Mouse (Mus musculus): ENCODE measurements around the gene Dpp7.

The Dpp7 gene

DNA sequence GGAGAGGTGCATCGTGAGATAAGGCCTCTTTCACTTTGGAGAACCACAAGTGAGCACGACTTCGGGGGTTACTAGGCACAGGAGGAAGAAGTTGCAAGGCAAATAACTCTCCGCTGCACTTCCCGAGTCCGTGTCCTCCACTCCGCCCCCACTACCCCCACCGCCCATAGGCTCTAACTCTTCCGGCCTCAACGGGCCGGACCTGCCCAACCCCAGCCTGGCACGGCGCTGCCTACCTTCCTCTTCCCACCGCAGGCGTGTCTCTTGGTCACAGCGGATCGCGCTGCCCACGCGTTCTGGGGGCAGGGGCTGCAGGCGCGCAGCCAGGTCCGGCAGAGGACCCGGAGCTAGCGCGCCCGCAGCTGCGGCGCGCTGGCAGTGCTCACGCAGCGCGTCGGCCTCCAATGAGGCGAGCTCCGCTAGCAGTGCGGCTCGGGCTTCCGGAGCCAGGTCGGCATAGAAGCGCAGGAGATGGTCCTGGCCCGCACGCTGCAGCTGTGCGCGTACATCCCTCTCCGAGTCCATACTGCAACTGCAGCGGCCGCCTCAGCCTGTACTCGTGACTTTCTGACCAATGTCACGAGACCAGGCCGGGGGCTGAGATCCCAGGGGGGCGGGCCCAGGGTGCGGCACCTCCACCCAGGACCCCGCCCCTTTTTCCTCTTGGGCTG is 9.1 kb upstream of the Dpp7 start, which contains the start of gene Uap1l1:
Gene Uap1l1 (minus strand): TSS at position 592 of the 671 bp plus-strand sequence.
- peak; percentile 89 for DNase-seq (ENCODE audit: low read depth)

DNA sequence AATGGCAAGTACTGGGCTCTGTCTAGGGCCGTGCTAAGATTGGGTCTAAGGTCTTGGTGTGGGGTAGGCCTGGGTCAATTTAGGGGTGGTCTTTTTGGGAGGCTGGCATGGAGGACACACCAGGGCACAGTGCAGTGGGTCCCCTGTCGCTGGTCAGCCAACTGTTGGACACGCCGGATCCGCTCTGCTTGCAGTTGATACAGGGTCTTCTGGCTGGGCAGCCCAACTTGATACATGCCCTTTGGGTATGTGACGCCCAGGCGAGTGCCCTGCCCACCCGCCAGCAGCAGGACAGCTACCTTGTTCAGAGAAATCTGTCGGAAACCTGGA is 8.6 kb upstream of the Dpp7 start:
- no peak for DNase-seq (ENCODE audit: low read depth)

DNA sequence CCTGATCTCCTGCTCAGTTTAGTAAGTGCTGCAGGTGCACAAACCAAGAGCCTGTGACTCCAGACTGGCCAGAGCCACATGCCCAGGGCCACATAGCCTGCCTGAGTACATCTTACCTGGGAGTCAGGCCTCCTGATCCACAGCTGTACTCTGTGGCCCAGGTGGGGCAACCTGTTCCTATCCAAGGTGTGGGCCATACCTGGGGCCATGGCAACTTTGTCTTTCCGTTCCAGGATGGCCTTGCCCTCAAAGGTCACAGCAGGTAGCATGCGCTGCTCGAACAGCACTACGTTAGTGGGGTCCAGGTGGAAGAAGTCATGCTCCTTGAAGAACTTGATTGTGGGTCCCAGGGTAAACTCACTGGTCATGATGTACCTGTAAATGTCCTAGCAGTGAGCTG is 8.2 kb upstream of the Dpp7 start:
- DNase-seq (ENCODE audit: low read depth): no peak

DNA sequence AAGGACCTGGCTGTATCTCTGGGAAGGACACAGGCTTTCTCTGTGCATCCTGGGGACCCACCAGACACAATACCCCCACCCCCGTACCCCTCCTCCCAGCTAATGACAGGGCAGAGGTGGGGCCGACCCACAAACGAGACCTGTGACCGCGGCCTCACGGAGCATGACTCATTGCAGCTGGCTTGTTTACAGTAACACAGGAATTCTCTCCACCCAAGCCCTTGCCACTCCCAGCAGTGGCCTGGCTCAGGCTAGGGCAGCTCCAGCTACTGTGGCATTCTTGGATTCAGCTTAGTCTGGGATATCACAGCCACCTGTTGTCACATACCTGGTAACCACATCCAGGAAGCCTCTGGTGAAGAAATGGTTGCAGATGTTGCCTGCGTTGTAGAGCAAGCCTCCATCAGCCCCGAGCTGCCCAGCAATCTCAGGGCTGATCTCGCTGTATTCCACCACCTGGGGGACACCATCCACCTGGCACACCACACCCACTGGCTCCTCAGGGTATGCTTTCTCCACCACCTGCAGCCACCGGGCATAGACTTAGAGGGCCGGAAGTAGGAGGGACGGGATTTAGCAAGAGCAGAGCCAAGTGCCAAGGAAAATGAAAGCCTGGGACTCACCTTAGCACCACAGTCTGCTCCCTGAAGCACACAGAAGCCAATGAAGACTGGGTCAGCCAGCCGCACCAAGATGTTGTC is 7.5 kb upstream of the Dpp7 start:
- DNase-seq (ENCODE audit: low read depth): peak; percentile 24

DNA sequence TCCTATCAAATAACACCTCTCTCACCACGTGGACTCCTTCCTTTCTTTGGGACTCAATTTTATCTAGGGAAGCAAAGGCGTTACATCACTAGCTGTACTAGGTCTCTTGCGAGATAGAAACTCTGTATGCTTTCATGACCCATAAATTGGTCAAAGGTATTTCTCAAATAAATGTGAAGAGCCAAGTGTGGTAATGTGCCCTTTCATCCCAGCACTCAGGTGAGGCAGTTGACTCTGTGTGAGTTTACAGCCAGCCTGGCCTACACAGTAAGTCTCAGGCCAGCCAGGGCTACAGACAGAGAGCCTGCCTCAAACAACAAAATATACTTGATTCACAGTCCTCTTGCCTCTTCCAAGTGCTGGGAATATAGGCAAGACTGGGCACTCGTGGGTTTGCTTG is 3.7 kb upstream of the Dpp7 start:
- no peak for DNase-seq (ENCODE audit: low read depth)

DNA sequence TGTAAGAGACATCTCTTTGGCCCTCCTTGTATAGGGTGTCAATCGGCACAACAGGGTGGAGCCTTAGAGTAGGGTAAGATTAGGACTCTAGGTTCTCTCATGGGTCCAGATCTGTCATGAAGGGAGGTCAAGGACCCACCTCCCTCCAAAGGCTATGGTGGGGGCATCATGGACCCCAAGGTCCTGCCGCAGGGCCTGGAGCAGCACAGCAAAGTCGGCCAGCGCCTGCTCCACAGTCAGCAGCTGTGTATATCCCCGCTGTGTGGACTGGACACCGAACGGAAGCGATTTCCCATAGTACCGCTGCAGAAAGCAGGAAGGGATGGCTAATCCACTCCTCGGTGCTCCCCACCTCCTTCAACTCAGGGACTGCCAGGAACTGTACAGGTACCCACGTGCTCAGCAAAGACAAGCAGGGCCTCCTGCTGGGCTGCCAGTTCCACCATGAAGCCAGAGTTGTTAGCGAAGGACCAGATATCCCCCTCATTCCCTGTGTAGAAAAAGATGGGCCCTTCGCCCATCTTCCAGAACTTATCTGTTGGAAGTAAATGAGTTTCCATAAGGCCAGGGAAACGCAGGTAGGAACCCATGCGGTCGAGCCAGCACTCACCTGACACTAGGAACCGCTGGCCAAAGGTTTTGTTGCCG is 616 bp downstream of the Dpp7 start:
- no peak for DNase-seq (ENCODE audit: low read depth)

DNA sequence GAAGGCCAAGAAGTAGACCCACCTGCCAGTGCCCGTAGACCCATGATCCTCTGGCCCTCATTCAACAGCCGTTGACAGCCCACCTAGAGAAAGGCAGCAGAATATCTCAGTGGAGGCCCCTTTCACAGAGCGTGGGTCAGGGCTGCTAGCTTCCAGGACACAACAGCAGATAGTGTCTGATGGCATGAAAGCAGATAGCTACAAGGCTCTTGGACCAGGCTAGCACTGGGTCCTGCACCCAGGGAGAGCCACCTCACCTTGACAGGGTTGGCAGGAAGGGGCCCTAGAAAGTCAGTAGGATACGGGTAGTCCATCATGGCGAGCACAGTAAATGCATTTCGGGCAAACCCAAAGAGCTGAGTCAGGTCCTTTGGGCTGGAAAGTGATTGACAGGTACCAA is 1.9 kb downstream of the Dpp7 start:
- no peak for DNase-seq (ENCODE audit: low read depth)

DNA sequence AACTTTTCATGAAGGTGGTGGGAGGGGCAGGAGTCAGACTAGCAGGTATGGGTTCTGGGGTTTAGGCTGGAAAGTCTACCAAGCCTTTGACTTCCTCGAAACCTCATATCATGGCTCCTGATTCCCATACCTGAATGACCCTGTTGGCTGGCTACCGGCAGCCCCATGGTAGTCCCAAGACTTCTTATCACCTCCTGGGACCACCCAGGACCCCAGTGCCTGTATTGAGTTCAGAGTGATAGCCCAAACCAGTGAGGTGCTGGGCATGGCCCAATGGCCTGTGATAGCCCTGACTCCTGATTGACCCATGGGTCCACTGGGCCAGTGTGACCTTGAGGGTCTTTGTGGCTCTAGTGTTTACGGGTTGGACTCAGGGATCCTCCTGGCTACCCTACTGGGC is 5.5 kb downstream of the Dpp7 start:
- DNase-seq (ENCODE audit: low read depth): no peak

DNA sequence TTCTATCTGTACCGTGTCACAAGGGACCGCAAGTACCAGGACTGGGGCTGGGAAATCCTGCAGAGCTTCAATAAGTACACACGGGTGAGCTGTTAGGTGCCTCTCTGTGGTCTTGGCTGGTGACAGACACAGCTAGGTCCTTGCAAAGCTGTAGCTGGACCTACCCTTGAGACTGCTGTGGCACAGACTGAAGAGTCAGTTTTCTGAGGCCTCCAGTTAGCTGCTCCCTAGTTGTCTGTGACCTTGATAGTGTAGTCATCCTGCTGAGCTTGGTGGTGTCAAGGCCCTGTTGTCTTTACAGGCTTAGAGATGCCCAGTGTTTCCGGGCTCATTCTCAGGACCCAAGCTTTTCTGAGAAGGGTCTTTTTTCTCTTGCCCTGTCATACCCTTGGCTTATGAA is 6.7 kb downstream of the Dpp7 start:
- DNase-seq (ENCODE audit: low read depth): no peak

DNA sequence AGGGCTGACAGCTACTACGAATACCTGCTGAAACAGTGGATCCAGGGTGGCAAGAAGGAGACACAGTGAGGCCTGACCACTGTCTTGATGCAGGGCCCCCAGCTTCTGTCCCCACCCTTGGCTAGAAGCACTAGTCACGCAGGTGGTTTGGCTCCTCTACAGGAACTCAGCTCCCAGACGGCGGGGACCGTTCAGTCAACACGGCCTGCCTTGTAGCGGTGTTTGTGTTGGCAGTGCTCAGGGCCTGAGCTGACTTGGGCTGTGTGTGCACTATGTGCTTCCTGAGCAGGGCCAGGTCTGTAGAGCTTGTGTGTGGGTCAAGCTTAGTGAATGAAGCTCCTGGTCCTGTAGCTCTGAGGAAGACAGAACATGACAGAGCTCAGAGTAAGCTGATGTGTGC is 8.0 kb downstream of the Dpp7 start:
- DNase-seq (ENCODE audit: low read depth): no peak

DNA sequence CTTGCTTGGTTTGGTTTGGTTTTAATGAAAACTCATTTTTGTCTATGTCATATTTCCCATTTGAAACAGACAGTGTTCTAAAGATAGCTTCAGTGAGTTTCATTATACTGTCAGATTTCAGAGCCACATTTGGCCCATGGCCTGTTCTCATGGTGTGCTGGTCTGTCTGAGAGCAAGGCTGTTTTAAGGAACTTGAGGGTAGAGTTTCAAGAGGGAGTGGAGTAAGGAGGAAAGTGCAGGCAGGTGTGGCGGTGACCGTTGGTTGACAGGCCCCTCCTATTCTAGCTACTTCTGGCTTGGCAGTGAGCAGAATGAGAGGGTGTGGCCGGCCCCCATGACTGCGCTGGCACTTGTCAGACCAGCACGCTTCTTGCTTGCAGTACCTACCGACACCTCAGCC is 17.9 kb downstream of the Dpp7 start:
- no peak for DNase-seq (ENCODE audit: low read depth)

DNA sequence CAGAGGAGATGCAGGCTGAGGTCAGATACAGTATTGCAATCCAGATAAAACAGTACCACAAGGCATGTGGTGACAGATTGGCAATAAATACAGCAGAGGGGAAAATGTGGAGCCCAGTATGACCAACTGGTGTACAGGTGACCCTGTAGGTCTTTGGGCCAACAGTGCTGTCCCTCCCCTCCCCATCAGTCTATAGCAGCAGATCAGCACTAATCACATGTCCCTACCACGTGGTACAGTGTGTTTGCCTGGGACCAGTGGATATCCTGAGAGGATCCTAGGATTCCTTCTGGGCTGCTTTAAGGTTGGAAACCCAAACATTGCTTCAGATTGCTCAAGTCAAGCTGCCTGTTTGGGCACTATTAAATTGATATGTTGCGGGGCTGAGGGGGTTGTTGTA is 22.6 kb downstream of the Dpp7 start:
- DNase-seq (ENCODE audit: low read depth): no peak

DNA sequence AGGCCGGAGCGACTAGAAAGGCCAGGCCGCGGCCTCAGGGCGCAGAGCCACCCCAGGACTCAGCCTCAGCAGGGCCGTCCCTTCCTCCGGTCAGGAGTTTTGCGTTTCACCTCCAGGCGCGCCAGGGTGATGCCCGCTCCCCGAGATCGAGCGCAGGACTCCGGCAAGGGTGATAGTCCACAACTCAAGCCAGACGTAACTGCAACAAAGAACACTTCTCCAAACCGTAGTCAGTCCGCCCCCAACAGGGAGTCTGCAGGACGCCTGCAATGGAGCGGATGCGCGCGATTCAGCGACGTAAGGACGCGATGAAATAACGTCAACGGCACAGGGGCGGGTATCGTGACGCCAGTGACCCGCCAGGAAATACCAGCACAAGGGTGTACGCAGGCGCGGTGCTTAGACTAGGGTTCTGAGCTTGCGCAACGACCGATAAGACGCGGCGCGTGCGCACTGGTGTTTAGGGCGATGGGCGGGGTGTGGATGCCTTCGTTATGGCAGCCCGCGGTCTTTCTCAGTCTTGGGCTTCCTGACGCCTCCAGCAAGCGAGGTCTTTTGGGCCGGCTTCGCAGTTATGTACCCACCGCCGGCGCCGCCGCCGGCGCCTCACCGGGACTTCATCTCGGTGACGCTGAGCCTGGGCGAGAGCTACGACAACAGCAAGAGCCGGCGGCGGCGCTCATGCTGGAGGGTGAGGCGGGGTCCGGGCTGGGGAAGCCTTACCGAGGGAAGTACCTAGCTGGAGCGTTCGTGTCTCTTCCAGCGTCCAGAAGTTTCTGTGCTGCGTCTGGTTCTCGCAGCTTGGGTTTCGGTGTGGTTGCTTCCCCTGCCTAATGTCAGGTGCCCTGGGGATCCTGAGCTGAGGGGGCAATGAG is 23.6 kb downstream of the Dpp7 start, which contains the start of gene Man1b1:
Gene Man1b1 (plus strand): TSS at position 53 of the 875 bp plus-strand sequence.
- DNase-seq (ENCODE audit: low read depth): peak; percentile 99

DNA sequence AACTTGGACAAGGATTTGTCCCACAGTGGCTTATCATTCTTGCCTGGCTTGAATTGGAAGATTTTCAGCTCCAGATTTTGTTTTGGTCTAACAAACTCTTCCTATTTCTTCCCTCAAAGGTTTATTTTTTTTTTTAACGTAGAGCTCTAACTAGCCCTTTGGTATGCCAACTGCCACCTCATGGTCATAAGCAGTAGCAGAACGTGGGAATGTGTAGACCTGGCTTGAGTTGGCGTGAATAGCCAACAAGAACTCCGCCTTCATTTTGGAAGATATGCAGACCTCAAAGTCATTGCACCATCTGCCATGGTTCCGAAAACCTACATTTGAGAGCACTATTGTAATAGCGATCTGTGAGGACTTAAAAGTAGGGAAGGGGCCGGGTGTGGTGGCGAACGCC is 24.7 kb downstream of the Dpp7 start:
- DNase-seq (ENCODE audit: low read depth): peak; percentile 76

DNA sequence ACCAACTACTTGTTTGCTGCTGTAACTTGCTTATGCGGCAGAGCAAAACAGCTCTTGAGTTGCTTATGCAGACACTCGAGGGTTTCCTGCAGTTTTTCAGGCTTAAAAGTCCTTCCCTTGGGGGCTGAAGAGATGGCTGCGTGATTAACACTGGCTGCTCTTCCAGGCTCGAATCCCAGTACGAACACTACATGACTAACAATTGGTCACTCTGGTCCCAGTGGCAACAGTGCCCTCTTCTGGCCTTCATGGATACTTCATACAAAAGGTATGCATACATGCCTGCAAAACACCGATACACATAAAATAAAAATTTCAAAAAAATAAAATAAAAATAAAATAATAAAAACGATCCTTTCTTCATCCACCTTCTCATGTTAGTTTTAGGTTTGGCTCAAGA is 27.7 kb downstream of the Dpp7 start:
- DNase-seq (ENCODE audit: low read depth): peak; percentile 79

DNA sequence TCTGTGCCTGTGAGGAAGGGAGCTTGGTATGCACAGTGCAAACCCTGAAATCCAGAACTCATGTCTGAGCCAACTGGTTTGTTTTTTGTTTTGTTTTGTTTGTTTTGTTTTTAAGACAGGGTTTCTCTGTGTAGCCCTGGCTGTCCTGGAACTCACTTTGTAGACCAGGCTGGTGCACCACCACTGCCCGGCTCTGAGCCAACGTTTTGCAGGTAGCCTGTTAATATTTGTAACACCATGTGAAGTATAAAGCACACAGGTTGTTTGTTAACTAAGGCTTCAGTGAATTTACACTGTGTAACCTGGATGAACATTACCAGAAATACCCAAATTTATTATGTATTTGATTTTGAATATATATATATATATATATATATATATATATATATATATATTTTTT is 30.1 kb downstream of the Dpp7 start:
- no peak for DNase-seq (ENCODE audit: low read depth)

DNA sequence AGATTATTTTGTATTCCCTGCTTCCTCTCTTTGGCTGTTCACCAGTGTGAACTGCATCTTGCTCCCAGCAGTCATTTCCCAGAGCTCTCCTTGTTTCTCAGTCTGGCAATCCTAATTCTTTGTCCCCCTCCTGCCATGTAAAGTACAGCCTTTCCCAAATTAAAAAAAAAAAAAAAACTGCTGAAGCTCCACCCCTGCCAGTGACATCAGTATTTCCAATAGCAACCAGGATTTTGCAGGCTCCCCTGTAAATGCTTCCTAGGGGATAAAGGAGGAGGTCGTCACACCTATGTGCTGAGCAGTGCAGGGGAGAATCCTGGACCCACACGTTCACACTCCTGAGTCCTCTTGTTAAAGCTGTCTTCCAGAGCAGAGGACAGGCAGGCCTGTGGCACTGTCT is 36.1 kb downstream of the Dpp7 start:
- no peak for DNase-seq (ENCODE audit: low read depth)

DNA sequence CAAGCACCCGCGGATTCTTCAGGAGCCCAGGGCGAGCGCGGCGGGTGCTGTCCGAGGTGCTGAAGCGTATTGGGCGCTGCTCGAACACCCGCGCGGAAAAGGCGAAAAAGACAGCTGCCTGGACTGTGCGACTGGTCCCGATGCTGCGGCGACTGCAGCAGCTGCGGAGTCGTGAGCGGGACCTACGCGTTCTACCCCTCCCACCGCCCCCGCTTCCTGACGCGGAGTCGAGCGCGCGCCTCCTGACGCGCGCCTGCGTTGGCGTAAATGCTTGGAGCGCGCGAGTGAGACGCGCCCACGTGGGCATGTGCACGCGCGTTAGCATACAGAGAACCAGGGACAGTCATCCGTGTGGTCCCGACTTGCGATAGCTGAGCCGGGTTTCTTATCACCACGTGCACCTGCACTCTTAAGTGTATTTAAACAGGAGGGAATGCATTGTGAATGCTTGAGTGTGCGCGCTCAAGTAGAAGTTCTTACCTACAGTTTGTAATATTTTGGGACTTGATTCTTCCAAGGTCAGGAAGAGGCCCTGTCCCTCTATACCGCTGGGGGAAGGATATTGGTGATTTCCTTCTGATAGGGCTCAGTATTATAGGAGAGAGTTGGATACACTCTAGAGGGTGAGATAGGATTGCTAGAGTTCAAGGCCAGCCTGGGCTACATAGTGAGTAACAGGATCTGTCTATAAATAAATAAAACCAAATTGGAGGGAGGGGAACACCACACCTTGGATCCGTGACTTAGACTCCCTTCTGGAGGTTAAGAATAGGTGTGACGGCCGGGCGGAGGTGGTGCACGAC is 37.0 kb downstream of the Dpp7 start, which contains the start of gene Grin1:
Gene Grin1 (minus strand): TSS at position 217 of the 803 bp plus-strand sequence.
- no peak for DNase-seq (ENCODE audit: low read depth)

DNA sequence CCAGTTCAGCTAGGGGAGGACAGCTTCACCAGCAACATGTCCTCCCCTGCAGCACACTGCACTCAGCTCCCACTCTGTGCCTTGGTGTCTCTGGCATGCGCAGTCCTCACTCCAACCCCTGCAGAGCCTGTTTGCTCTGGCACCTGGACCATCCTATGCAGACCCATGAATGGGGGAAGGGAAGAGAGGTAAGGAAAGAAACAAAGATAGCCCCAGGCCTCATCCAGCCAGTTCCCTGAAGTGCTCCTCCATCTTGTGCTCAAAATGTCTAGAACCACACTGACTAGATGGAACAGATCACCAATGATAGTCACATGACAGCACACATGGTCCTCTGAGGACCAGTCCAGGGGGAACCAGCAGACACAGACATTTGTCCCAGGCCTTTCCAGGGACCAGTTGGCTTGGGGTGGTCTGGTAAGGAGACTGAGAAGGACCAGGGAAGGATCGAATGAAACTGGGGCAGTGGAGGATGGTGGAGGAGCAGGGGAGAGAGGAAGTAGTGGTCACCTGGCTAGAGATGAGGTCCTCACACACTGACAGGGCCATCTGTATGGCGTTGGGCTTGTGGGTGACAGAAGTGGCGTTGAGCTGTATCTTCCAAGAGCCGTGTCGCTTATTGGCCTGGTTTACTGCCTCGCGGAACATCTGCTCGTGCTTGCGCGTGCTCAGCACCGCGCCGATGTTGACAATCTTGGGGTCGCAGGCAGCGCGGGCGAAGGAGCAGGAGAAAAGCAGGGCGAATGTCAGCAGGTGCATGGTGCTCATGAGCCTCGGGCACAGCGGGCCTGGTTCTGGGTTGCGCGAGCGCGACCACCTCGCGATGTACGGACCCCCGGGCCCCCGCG is 37.8 kb downstream of the Dpp7 start:
- DNase-seq (ENCODE audit: low read depth): no peak

DNA sequence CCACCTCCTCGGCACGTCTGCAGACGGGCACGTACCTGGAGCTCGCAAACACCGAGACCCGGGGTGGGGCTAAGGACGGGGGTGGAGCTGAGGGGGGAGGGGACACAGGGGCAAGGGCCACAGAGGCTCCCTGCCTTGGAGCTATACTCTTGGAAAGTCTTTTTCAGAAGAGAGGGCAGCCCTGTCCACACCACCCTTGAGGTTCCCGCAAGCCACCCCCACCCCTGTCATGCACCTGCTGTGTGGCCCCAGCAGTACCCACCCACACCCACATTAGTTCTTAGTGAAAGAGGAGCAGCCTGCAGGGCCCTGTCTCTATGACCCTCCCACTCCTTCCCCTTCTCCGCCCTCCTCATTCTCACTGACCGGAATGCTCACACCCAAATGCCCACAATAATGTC is 44.7 kb downstream of the Dpp7 start:
- DNase-seq (ENCODE audit: low read depth): no peak

DNA sequence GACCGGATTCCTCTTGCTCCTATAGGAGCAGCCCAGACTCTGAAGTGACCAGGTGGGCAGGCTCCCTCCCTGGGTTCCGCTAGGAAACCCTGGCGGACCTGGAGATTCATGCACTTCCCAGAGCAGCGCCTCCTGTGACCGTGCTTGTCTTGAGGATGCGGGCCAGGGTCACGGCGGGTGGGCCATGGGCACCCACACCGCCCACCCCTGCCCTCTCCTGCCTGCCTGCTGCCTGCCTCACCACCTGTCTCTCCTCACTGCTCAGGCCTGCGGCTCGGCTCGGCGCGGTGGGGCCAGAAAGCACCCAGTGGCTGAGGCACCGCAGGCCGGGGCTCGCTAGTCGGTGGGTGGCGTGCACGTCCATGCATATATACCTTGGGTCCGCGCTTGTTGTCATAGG is 45.2 kb downstream of the Dpp7 start:
- no peak for DNase-seq (ENCODE audit: low read depth)

Measured in 416B (cell line).